Mouse (Mus musculus) G1E (cell line): ENCODE measurements around the gene Gm11595.

Experiments used
- CTCF ChIP-seq: IDR thresholded peaks from 2 replicates; pipeline ENCODE4 v1.5.1; 2012; ENCODE audit warnings: low read depth, low read length, inconsistent platforms, mixed read lengths
- GATA1 ChIP-seq: IDR thresholded peaks from 2 replicates; pipeline ENCODE4 v1.6.1; 2012; ENCODE audit warnings: borderline replicate concordance, low read length, inconsistent platforms, mixed read lengths
- GATA2 ChIP-seq: IDR thresholded peaks from 2 replicates; pipeline ENCODE4 v1.6.1; 2012; ENCODE audit warnings: low read depth, low read length, inconsistent platforms, borderline replicate concordance
- POLR2AphosphoS5 ChIP-seq: IDR thresholded peaks from 2 replicates; pipeline ENCODE4 v1.6.1; 2012; ENCODE audit warnings: low read depth, low read length, inconsistent platforms; ENCODE audit not compliant: insufficient replicate concordance
- TAL1 ChIP-seq: conservative IDR thresholded peaks from 2 replicates; pipeline ENCODE4 v1.6.1; 2012; ENCODE audit warnings: low read depth, low read length, inconsistent platforms, mixed read lengths

DNA sequence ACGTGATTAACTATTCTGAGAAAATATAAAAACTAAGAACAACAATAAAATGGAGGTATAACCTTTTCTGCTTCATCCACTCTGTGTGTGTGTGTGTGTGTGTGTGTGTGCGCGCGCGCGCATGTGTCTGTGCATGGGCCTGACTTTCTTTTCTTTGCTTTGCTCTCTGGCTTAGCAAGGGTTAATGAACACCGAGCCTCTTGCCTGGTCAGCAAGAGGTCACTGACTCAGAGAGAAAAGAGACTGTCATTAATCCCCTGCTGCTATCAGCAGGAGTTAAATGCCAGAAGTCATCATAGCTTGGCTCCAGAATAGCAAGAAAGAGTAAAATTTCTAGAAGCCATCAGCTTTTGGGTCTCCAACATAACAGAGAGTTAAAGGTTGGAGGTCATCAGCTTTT, 5.7 kb upstream of the Gm11595 start:
- TF ChIP-seq CTCF (no peak), GATA2 (no peak), GATA1 (no peak), TAL1 (no peak), POLR2AphosphoS5 (no peak)
